In genomic region chr6:131406957-131407356, GRCm38 (mm10) we compare ENCODE assay signal across 28 mouse cellular contexts. TPM values are rescaled to one million over a fixed set of nuclear protein-coding genes. Genes with fewer than 3 reads are reported as not detected.
"Had no signal": no experiment of that assay in that cellular context is flagged by ENCODE, and none has a peak within 500 bp of the region (broad histone marks: within the 10 kb centered on the region; RNA-seq: fewer than 3 reads in every experiment).

No protein-coding gene starts in this region.

- H3K9me3 ChIP-seq: embryonic facial prominence, embryonic 10.5 days; embryonic facial prominence, embryonic 12.5 days; embryonic facial prominence, embryonic 15.5 days; forebrain, embryonic 10.5 days; forebrain, embryonic 12.5 days; forebrain, embryonic 13.5 days; forebrain, embryonic 15.5 days had no signal

- H3K9ac ChIP-seq: embryonic facial prominence, embryonic 12.5 days; embryonic facial prominence, embryonic 13.5 days; embryonic facial prominence, embryonic 15.5 days; forebrain, embryonic 12.5 days; forebrain, embryonic 13.5 days; forebrain, embryonic 15.5 days; forebrain, postnatal 0 days had no signal

- H3K36me3 ChIP-seq: embryonic facial prominence, embryonic 10.5 days; embryonic facial prominence, embryonic 12.5 days; embryonic facial prominence, embryonic 13.5 days; embryonic facial prominence, embryonic 15.5 days; forebrain, embryonic 10.5 days; forebrain, embryonic 12.5 days; forebrain, embryonic 15.5 days had no signal

- H3K27ac ChIP-seq: embryonic facial prominence, embryonic 10.5 days; embryonic facial prominence, embryonic 12.5 days; embryonic facial prominence, embryonic 13.5 days; embryonic facial prominence, embryonic 15.5 days; forebrain, embryonic 10.5 days; forebrain, embryonic 12.5 days; forebrain, embryonic 13.5 days; forebrain, embryonic 15.5 days; gastrocnemius, adult 2 months had no signal

- ATAC-seq: forebrain, embryonic 13.5 days; forebrain, embryonic 14.5 days; forebrain, embryonic 15.5 days; forebrain, embryonic 16.5 days; forebrain, postnatal 0 days had no signal

- H3K4me2 ChIP-seq: embryonic facial prominence, embryonic 12.5 days; embryonic facial prominence, embryonic 13.5 days; embryonic facial prominence, embryonic 15.5 days; forebrain, embryonic 12.5 days; forebrain, embryonic 13.5 days; forebrain, embryonic 15.5 days had no signal

- H3K4me1 ChIP-seq: embryonic facial prominence, embryonic 10.5 days; embryonic facial prominence, embryonic 12.5 days; embryonic facial prominence, embryonic 13.5 days; embryonic facial prominence, embryonic 15.5 days; forebrain, embryonic 12.5 days; forebrain, embryonic 13.5 days; forebrain, embryonic 15.5 days had no signal

- DNase-seq: cerebellum, adult 18-20 months; cerebellum, adult 2 months; cerebellum, adult 8-10 months; cerebellum, adult 9-10 months; cerebellum, adult 9-11 months; cerebellum, postnatal 10 days; cerebellum, postnatal 14 days; cerebellum, postnatal 25 days; cerebellum, postnatal 36 days; embryo, embryonic 11 days; forebrain, postnatal 0 days; gastrocnemius, adult 2 months; gastrocnemius, postnatal 10 days; gastrocnemius, postnatal 14 days; gastrocnemius, postnatal 25 days; gastrocnemius, postnatal 36 days; heart, adult 11 months had no signal

- H3K27me3 ChIP-seq: embryonic facial prominence, embryonic 12.5 days; embryonic facial prominence, embryonic 13.5 days; embryonic facial prominence, embryonic 15.5 days; forebrain, embryonic 12.5 days; forebrain, embryonic 13.5 days; forebrain, embryonic 15.5 days had no signal

- H3K4me3 ChIP-seq: embryonic facial prominence, embryonic 10.5 days; embryonic facial prominence, embryonic 12.5 days; embryonic facial prominence, embryonic 13.5 days; embryonic facial prominence, embryonic 15.5 days; erythroblast, embryonic 14.5 days; forebrain, embryonic 10.5 days; forebrain, embryonic 12.5 days; forebrain, embryonic 13.5 days; forebrain, embryonic 15.5 days; gastrocnemius, adult 2 months had no signal

RNA-seq across cellular contexts. Expression of gene Styk1, which starts 53.6 kb away (rescaled TPM):
- polyA plus RNA-seq: erythroblast, embryonic 14.5 days had no signal
